Mouse (Mus musculus) kidney, adult 18-20 months (tissue): ENCODE results near the gene Robo3.

ENCODE experiments used
- DNase-seq: peaks from one replicate; pipeline ENCODE4 v3.0.0; 2021

The Robo3 gene

GRCm38 (mm10) chr9:37429326-37429725 is 3.7 kb downstream of the Robo3 start:
- no peak for DNase-seq

GRCm38 (mm10) chr9:37421239-37421638 is 11.8 kb downstream of the Robo3 start:
- DNase-seq = no peak

- DNase-seq = peak; percentile 82
These were observed 12.4 kb downstream of the Robo3 start for GRCm38 (mm10) chr9:37420676-37421075.

- DNase-seq = no peak
These were observed 14.3 kb downstream of the Robo3 start for GRCm38 (mm10) chr9:37418791-37419190.

GRCm38 (mm10) chr9:37414666-37415065 is 18.4 kb downstream of the Robo3 start:
- no peak for DNase-seq

GRCm38 (mm10) chr9:37412989-37413388 is 20.1 kb downstream of the Robo3 start:
- DNase-seq = peak; percentile 47

GRCm38 (mm10) chr9:37409698-37410445 is 23.2 kb downstream of the Robo3 start:
- no peak for DNase-seq

- DNase-seq = no peak
These were observed 25.1 kb downstream of the Robo3 start for GRCm38 (mm10) chr9:37407850-37408502.

GRCm38 (mm10) chr9:37406372-37406771 is 26.7 kb downstream of the Robo3 start:
- no peak for DNase-seq

- DNase-seq = no peak
These were observed 30.0 kb downstream of the Robo3 start for GRCm38 (mm10) chr9:37403011-37403410.

GRCm38 (mm10) chr9:37402501-37402900 is 30.5 kb downstream of the Robo3 start:
- DNase-seq = no peak

- no peak for DNase-seq
These were observed 31.2 kb downstream of the Robo3 start, which contains the start of gene Robo4 for GRCm38 (mm10) chr9:37401802-37402201. TSS of gene Robo4 (plus strand) at chr9:37401897.

GRCm38 (mm10) chr9:37400585-37400984 is 32.5 kb downstream of the Robo3 start:
- no peak for DNase-seq

GRCm38 (mm10) chr9:37393482-37394131 is 39.4 kb downstream of the Robo3 start:
- DNase-seq = no peak

- no peak for DNase-seq
These were observed 41.0 kb downstream of the Robo3 start for GRCm38 (mm10) chr9:37392071-37392470.

GRCm38 (mm10) chr9:37390891-37391290 is 42.2 kb downstream of the Robo3 start:
- DNase-seq = no peak

- peak; percentile 51 for DNase-seq
These were observed 48.5 kb downstream of the Robo3 start for GRCm38 (mm10) chr9:37384284-37385182.

GRCm38 (mm10) chr9:37383161-37383560 is 49.9 kb downstream of the Robo3 start:
- DNase-seq = no peak

- DNase-seq = no peak
These were observed 57.3 kb downstream of the Robo3 start for GRCm38 (mm10) chr9:37375718-37376117.

- DNase-seq = no peak
These were observed 61.7 kb downstream of the Robo3 start for GRCm38 (mm10) chr9:37371232-37371801.

GRCm38 (mm10) chr9:37368860-37369259 is 64.2 kb downstream of the Robo3 start:
- DNase-seq = peak; percentile 53

GRCm38 (mm10) chr9:37368081-37368830 is 64.8 kb downstream of the Robo3 start:
- DNase-seq = no peak
